Mouse (Mus musculus) cerebellum, adult 2 months (tissue): ENCODE measurements around the gene Hoxb8. TPM values are rescaled to one million over a fixed set of nuclear protein-coding genes. Genes with fewer than 3 reads are reported as not detected.
A peak's percentile ranks its signal among the peaks of the same experiment; 100 is the strongest.

Source experiments
- DNase-seq, 2 experiments: peaks; one replicate each; pipeline ENCODE4 v3.0.0; 2021
- H3K27ac ChIP-seq: fragments of 200-500 bp; 2 replicates; pipeline ENCODE4 v1.5.1; 2012; ENCODE audit warnings: low read length, control low read depth, inconsistent platforms; ENCODE audit not compliant: insufficient read depth
- H3K27me3 ChIP-seq: fragments of 200-500 bp; 2 replicates; pipeline ENCODE4 v1.6.1; 2012; ENCODE audit warnings: inconsistent platforms, mild to moderate bottlenecking, low read length, moderate library complexity; ENCODE audit not compliant: control insufficient read depth, insufficient read depth
- H3K4me1 ChIP-seq: fragments of 200-500 bp; 2 replicates; pipeline ENCODE4 v1.6.1; 2011; ENCODE audit warnings: low read length; ENCODE audit not compliant: control insufficient read depth, insufficient read depth
- H3K4me3 ChIP-seq: fragments of 200-500 bp; replicated peaks from 2 replicates; pipeline ENCODE3; 2011; ENCODE audit warnings: mild to moderate bottlenecking, low read depth, low read length, control low read depth; ENCODE audit not compliant: insufficient read depth
- CTCF ChIP-seq: fragments of 200-500 bp; IDR thresholded peaks from 2 replicates; pipeline ENCODE4 v1.5.1; 2011; ENCODE audit warnings: low read depth, mild to moderate bottlenecking, control low read depth, low read length, moderate library complexity, borderline replicate concordance; ENCODE audit not compliant: insufficient read depth
- POLR2A ChIP-seq: fragments of 200-500 bp; IDR thresholded peaks from 2 replicates; pipeline ENCODE4 v1.6.1; 2011; ENCODE audit warnings: low read length, control low read depth, borderline replicate concordance; ENCODE audit not compliant: insufficient read depth
- WGBS: fragments of 180-500 bp; shearing (Covaris S2); methylation state at CpG from one replicate; pipeline ENCODE4 v1.1.7; 2018; 5-methylcytosine and 5-hydroxymethylcytosine counted together
- polyA plus RNA-seq: library from polyadenylated mRNA; depleted of rRNA; stranded (reverse); fragments of >200 nt; gene quantifications from 2 replicates; pipeline ENCODE4 v1.2.3, GENCODE M21; 2012

Gene Hoxb8
- polyA plus RNA-seq, 1 experiment, result 0.11 TPM

DNA sequence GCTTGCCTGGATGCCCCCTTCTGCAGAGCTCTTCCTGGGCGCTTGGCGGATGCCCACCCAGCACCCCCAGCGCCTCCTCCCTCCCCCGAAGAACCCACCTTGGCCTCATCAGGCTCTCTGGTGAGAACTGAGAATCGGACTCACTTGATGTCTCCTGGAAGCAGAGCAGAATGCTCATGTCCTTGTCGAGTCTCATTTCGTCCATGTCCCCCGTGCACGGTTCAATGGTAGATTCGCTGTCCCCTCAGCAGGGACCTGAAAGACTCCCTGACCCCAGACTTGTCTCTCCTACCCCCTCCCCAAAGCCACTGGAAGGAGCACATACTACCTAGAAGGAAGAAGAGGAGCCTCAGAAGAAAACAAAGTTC is 19.3 kb downstream of the Hoxb8 start:
- WGBS, result 7% methylated on average over 10 of the region's 10 CpGs
- Histone ChIP-seq H3K4me1 (no peaks in the 10 kb centered on the region), H3K4me3 (no peak overlapping the region), H3K27me3 (peaks cover 20% of the 10 kb centered on the region; the same call in 1 of the 2 replicates), H3K27ac (no peak overlapping the region)
- no peak for DNase-seq
- TF ChIP-seq POLR2A, result no peak
- TF ChIP-seq CTCF, result no peak

DNA sequence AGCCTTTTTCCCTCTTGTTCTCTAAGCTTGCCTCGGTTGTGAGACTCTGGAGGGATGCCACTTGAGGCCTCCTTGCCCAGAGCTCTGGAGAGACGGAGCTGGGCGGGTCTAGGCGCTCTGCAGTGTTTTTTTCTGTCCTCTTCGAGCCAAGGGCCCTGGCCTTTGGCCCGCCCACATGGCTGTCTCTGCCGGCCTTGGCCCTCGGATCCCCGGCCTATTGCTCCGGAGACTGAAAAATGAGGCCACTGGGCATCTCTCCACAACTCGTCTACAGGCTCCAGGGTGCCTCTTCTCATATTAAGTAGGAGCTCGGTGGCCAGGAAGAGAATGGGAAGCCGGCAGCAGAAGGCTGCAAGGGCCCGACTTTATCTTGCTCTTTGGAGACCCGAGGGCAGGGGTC is 20.1 kb downstream of the Hoxb8 start:
- Histone ChIP-seq H3K27ac (no peak overlapping the region), H3K4me3 (no peak overlapping the region), H3K4me1 (no peaks in the 10 kb centered on the region), H3K27me3 (peaks cover 20% of the 10 kb centered on the region; the same call in 1 of the 2 replicates)
- peak in 1 of 2 experiments; percentile 51 for DNase-seq
- 2% methylated on average over 15 of the region's 15 CpGs for WGBS
- TF ChIP-seq CTCF (no peak), POLR2A (no peak)

- Histone ChIP-seq H3K4me3 (no peak overlapping the region), H3K4me1 (no peaks in the 10 kb centered on the region), H3K27me3 (peaks cover 18% of the 10 kb centered on the region; the same call in 1 of the 2 replicates), H3K27ac (no peak overlapping the region)
- no peak for DNase-seq
- TF ChIP-seq CTCF, result no peak
- WGBS, result 7% methylated on average over 23 of the region's 23 CpGs
These were observed 20.9 kb downstream of the Hoxb8 start for GRCm38 (mm10) chr11:96302381-96303150.

DNA sequence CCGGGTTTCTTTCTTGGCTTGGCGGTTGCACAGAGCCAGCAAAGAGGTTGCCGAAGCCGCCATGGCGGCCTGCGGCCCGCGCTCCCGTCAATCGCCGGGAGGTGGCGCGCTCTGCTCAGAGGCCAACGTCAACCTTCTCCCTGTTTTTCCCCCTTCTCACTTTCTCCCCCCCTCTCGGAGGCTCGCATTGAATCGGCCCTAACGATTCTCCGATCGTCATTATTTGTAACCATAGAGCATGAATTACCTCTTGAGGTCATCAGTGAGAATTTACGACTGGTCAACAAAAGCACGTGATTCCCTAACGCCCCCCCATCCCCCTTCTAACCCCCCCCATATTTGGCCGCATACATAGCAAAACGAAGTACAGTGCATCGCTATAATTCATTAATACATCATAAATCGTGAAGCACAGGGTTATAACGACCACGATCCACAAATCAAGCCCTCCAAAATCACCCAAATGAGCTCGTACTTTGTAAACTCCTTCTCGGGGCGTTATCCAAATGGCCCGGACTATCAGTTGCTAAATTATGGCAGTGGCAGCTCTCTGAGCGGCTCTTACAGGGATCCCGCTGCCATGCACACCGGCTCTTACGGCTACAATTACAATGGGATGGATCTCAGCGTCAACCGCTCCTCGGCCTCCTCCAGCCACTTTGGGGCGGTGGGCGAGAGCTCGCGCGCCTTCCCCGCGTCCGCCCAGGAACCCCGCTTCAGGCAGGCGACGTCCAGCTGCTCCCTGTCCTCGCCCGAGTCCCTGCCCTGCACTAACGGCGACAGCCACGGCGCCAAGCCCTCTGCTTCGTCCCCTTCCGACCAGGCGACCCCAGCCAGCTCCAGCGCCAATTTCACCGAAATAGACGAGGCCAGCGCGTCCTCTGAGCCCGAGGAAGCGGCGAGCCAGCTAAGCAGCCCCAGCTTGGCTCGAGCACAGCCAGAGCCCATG is 21.7 kb downstream of the Hoxb8 start, which contains the start of gene Hoxb5:
Hoxb5 (plus strand) TSS at position 186 of the 949 bp plus-strand sequence.
- WGBS, result 2% methylated on average over 69 of the region's 69 CpGs
- no peaks in the 10 kb centered on the region for H3K4me1 ChIP-seq
- no peak for DNase-seq
- no peak within 1 kb of the TSS for H3K4me3 ChIP-seq
- peaks cover 15% of the 10 kb centered on the region; the same call in 1 of the 2 replicates for H3K27me3 ChIP-seq
- no peak within 1 kb of the TSS for H3K27ac ChIP-seq
- TF ChIP-seq CTCF, result 0 out of 2 replicates have a peak, but pooled peaks have one; percentile 2
- TF ChIP-seq POLR2A, result no peak

DNA sequence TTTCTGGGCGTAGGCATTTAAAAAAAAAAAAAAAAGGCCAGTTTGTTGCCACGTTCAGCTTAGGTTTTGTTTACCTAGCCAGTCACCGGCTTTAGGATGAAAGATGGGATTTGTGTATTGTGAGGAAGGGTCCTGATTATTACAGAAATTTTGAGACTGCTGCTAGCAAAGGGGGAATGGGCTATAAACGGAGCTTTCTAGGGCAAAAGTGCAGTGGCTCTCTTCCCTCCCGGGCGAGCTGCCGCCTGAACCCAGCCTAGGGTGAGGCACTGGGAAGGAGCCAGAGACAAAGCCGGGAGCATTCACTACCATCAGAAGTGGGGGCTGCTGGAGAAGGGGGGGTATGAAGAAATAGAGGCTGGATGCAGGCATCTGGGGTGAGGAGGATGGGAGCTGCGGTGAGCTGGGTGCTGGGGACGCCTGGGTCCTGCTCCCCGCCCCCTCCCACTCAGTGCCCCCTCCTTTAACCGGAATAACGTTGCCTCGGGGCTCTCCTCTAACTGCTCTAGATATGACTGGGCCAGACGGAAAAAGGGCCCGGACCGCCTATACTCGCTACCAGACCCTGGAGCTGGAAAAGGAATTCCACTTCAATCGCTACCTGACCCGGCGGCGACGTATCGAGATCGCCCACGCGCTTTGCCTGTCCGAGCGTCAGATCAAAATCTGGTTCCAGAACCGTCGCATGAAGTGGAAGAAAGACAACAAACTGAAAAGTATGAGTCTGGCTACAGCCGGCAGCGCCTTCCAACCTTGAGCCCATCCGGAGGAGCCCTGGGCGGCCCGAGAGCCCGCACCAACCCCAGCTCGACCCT is 22.9 kb downstream of the Hoxb8 start:
- 4% methylated on average over 38 of the region's 38 CpGs for WGBS
- H3K4me3 ChIP-seq, result no peak overlapping the region
- TF ChIP-seq CTCF, result no peak
- TF ChIP-seq POLR2A, result no peak

GRCm38 (mm10) chr11:96305505-96306182 is 23.9 kb downstream of the Hoxb8 start:
- H3K4me1 ChIP-seq, result no peaks in the 10 kb centered on the region
- WGBS, result 71% methylated on average over 6 of the region's 6 CpGs
- no peak overlapping the region for H3K27ac ChIP-seq
- H3K27me3 ChIP-seq, result peaks cover 8% of the 10 kb centered on the region; the same call in 1 of the 2 replicates
- H3K4me3 ChIP-seq, result no peak overlapping the region
- no peak for TF ChIP-seq CTCF
- no peak for TF ChIP-seq POLR2A
- no peak for DNase-seq

More for the DNA sequence above, 22.9 kb downstream of the Hoxb8 start:
- Histone ChIP-seq H3K4me1 (no peaks in the 10 kb centered on the region), H3K27ac (no peak overlapping the region), H3K27me3 (peaks cover 12% of the 10 kb centered on the region; the same call in 1 of the 2 replicates)
- DNase-seq, result no peak
